Mouse (Mus musculus): ENCODE results near the gene Lyg2. TPM values are rescaled to one million over a fixed set of nuclear protein-coding genes. Genes with fewer than 3 reads are reported as not detected.
A peak's percentile ranks its signal among the peaks of the same experiment; 100 is the strongest.

Lyg2 gene
- polyA plus RNA-seq, 1 experiment from 2014 or later: not detected

GRCm38 (mm10) chr1:37864511-37865400, 51.5 kb downstream of the Lyg2 start:
- peak overlapping the region; percentile 99 for H3K4me2 ChIP-seq
- H3K27ac ChIP-seq (replicated peaks): peak overlapping the region; percentile 92
- peaks cover 31% of the 10 kb centered on the region for H3K4me1 ChIP-seq (replicated peaks)
- H3K4me3 ChIP-seq (replicated peaks): peak overlapping the region; percentile 76
- H3K9ac ChIP-seq: peak overlapping the region; percentile 75
- ATAC-seq (ENCODE audit: insufficient read depth): peak; percentile 97
- H3K9me3 ChIP-seq (replicated peaks): no peaks in the 10 kb centered on the region
- H3K36me3 ChIP-seq (replicated peaks): no peaks in the 10 kb centered on the region
- H3K27me3 ChIP-seq: no peaks in the 10 kb centered on the region
- under 1% methylated on average over 90 of the region's 90 CpGs for WGBS (ENCODE audit: insufficient replicate concordance)

Other genes with a start within 250 kb of the Lyg2 start
- 0.13 and 0.28 TPM in 2 replicates for gene 2010300C02Rik, start 196.4 kb downstream of the Lyg2 start, polyA plus RNA-seq (2015; fragmentation: Nextera tagmentation; extraction: Ambion mirVana)
- gene Tsga10, start 50.1 kb downstream of the Lyg2 start, polyA plus RNA-seq (2015; fragmentation: Nextera tagmentation; extraction: Ambion mirVana): 1.2 and 1.3 TPM in 2 replicates
- gene Lipt1, start 44.8 kb downstream of the Lyg2 start, polyA plus RNA-seq (2015; fragmentation: Nextera tagmentation; extraction: Ambion mirVana): 4.0 and 4.4 TPM in 2 replicates
- gene Mitd1, start 26.1 kb downstream of the Lyg2 start, polyA plus RNA-seq (2015; fragmentation: Nextera tagmentation; extraction: Ambion mirVana): 9.7 and 12.6 TPM in 2 replicates
- gene Mrpl30, start 26.0 kb downstream of the Lyg2 start, polyA plus RNA-seq (2015; fragmentation: Nextera tagmentation; extraction: Ambion mirVana): 117 and 139 TPM in 2 replicates
- gene Lyg1, start 41.3 kb upstream of the Lyg2 start, polyA plus RNA-seq (2015; fragmentation: Nextera tagmentation; extraction: Ambion mirVana): not detected in 2 replicates
- gene Txndc9, start 81.4 kb upstream of the Lyg2 start, polyA plus RNA-seq (2015; fragmentation: Nextera tagmentation; extraction: Ambion mirVana): 58.6 and 60.3 TPM in 2 replicates
- gene Eif5b, start 81.5 kb upstream of the Lyg2 start, polyA plus RNA-seq (2015; fragmentation: Nextera tagmentation; extraction: Ambion mirVana): 12.7 and 14.2 TPM in 2 replicates
- gene Rev1, start 213.3 kb upstream of the Lyg2 start, polyA plus RNA-seq (2015; fragmentation: Nextera tagmentation; extraction: Ambion mirVana): 13.3 and 17.5 TPM in 2 replicates

Data from liver, embryonic 15.5 days (tissue).